Mouse (Mus musculus): ENCODE measurements around the gene Dusp28. TPM values are rescaled to one million over a fixed set of nuclear protein-coding genes. Genes with fewer than 3 reads are reported as not detected.

Gene Dusp28
- 4.1 and 4.3 TPM in 2 replicates for total RNA-seq (2017)

- ATAC-seq (ENCODE audit: extremely low read depth, insufficient number of reproducible peaks, low FRiP score, poor library complexity, severe bottlenecking) = peak; percentile 76
Measured at GRCm38 (mm10) chr1:92906779-92907631, at the start of gene Dusp28. Gene Dusp28, plus strand, starts transcription at chr1:92906981.

DNA sequence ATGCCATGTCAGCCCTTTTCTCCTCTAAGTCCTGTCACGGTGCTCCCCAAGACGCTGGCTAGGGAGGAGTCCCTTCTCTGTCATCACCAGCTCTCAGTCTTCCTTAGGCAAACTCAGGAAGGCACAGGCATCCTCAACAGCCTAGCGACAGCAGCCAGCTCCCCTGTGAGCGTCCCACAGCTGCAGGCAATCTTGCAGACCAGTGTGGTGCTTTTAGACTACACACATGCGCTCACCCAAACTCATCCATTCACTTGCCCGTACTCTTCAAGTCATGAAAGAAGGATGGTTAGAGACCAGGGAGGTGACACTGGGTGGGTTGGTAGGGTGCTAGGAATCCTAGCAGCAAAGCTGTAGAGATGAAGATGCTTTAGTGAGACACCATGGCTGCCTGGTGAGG lies 45.3 kb upstream of the Dusp28 start:
- ATAC-seq (ENCODE audit: extremely low read depth, insufficient number of reproducible peaks, low FRiP score, poor library complexity, severe bottlenecking) = no peak

DNA sequence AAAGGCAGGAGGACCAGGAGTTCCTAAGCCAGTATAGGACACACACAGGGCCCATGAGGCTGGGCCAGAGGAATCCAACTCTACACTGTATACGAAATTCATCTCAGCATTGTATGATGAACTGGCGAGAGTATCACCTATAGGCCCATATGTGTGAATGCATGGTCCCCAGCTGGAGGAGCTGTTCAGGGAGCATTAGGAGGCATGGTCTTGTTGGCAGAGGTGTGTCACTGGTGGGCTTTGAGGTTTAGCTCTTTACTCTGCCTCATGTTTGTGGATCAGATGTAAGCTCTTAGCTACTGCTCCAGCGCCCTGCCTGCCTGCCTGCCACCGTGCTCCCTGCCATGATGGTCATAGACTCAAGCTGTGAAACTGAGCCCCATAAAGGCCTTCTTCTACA lies 43.5 kb upstream of the Dusp28 start:
- ATAC-seq (ENCODE audit: extremely low read depth, insufficient number of reproducible peaks, low FRiP score, poor library complexity, severe bottlenecking) = no peak

- no peak for ATAC-seq (ENCODE audit: extremely low read depth, insufficient number of reproducible peaks, low FRiP score, poor library complexity, severe bottlenecking)
Measured at GRCm38 (mm10) chr1:92866170-92866569, 40.6 kb upstream of the Dusp28 start.

- ATAC-seq (ENCODE audit: extremely low read depth, insufficient number of reproducible peaks, low FRiP score, poor library complexity, severe bottlenecking) = no peak
Measured at GRCm38 (mm10) chr1:92869985-92870384, 36.8 kb upstream of the Dusp28 start.

- ATAC-seq (ENCODE audit: extremely low read depth, insufficient number of reproducible peaks, low FRiP score, poor library complexity, severe bottlenecking) = no peak
Measured at GRCm38 (mm10) chr1:92872666-92873065, 34.1 kb upstream of the Dusp28 start.

GRCm38 (mm10) chr1:92874011-92874410 lies 32.8 kb upstream of the Dusp28 start:
- no peak for ATAC-seq (ENCODE audit: extremely low read depth, insufficient number of reproducible peaks, low FRiP score, poor library complexity, severe bottlenecking)

DNA sequence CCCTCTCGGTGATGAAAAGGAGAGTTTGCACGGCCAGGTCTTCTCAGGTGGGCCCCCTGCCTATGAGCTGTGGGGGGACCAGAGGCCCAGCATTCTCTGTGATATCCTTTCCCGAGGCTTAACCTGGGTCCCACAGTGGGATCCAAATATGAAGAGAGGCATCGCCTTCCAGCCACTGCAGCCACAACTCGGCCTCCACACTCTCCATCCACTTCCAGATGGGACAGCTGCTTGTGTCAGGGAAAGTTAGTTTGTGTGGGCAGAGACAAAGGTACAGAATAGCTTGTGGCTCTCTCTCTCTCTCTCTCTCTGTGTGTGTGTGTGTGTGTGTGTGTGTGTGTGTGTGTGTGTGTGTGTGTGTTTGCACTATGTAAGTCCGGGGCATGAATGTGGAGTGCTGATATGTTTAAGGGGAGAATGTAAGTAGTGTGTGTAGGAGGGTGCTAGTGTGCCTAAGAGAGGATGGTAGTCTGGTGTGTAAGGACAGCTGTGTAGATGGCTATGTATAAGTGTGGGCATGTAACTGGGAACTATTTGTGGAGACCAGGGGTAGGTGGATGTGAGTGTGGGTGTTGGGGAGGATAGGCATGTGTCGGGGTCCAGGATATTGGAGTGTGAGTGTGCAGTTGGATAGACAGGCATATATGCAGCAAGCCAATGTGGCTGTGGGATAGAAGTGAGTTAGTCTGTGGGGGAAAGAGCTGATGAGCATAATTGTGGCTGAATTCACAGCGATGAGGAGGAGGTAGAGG lies 31.2 kb upstream of the Dusp28 start:
- no peak for ATAC-seq (ENCODE audit: extremely low read depth, insufficient number of reproducible peaks, low FRiP score, poor library complexity, severe bottlenecking)

DNA sequence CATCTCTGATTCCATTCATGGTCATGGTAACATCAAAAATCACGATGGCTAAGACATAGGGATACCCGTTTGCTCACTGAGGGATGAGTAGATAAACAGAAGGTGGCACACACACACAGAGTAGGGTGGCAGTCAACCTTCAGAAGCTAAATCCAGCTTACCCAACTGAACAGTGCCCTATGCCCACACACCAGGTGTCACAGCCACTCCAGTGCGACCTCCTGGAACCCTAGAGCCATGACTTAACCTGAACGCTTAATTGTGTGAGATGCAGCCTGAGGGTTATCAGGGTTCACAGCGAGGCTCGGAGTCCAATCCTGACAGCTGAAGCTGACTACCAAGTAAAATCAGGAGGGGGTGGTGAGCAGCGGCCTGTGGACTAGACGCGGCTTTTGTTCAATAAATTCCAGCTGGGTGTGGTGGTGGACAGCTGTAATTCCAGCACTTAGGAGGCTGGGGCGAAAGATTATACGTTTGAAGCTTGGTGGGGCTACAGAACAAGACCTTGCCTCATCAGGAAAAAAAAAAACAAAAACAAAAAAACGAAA lies 29.3 kb upstream of the Dusp28 start:
- ATAC-seq (ENCODE audit: extremely low read depth, insufficient number of reproducible peaks, low FRiP score, poor library complexity, severe bottlenecking) = no peak

GRCm38 (mm10) chr1:92878066-92878741 lies 28.6 kb upstream of the Dusp28 start:
- no peak for ATAC-seq (ENCODE audit: extremely low read depth, insufficient number of reproducible peaks, low FRiP score, poor library complexity, severe bottlenecking)

DNA sequence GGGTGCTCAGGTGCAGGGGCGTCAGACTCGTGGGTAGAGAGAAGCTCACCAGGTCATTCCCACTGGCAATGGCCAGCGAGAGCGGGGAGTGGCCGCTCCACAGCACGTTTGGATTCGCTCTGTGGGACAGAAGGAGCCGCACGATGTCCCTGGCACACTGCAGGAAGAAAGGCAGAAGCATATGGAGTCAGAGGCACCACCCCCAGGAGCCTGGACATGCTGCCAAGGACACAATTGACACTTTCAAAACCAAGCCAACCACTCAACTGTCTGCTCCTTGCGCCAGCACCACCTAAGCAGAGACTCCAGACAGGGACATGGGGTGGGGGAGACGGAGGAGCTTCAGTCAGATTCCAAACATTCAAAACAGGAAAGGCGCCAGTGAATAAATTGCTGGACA lies 27.5 kb upstream of the Dusp28 start:
- ATAC-seq (ENCODE audit: extremely low read depth, insufficient number of reproducible peaks, low FRiP score, poor library complexity, severe bottlenecking) = no peak

GRCm38 (mm10) chr1:92880101-92880500 lies 26.7 kb upstream of the Dusp28 start:
- ATAC-seq (ENCODE audit: extremely low read depth, insufficient number of reproducible peaks, low FRiP score, poor library complexity, severe bottlenecking) = no peak

- ATAC-seq (ENCODE audit: extremely low read depth, insufficient number of reproducible peaks, low FRiP score, poor library complexity, severe bottlenecking) = no peak
Measured at GRCm38 (mm10) chr1:92881982-92882381, 24.8 kb upstream of the Dusp28 start.

GRCm38 (mm10) chr1:92888901-92889655 lies 17.7 kb upstream of the Dusp28 start:
- no peak for ATAC-seq (ENCODE audit: extremely low read depth, insufficient number of reproducible peaks, low FRiP score, poor library complexity, severe bottlenecking)

GRCm38 (mm10) chr1:92892791-92893190 lies 14.0 kb upstream of the Dusp28 start:
- ATAC-seq (ENCODE audit: extremely low read depth, insufficient number of reproducible peaks, low FRiP score, poor library complexity, severe bottlenecking) = no peak

- ATAC-seq (ENCODE audit: extremely low read depth, insufficient number of reproducible peaks, low FRiP score, poor library complexity, severe bottlenecking) = no peak
Measured at GRCm38 (mm10) chr1:92893896-92894295, 12.9 kb upstream of the Dusp28 start.

GRCm38 (mm10) chr1:92895089-92895488 lies 11.7 kb upstream of the Dusp28 start:
- peak; percentile 89 for ATAC-seq (ENCODE audit: extremely low read depth, insufficient number of reproducible peaks, low FRiP score, poor library complexity, severe bottlenecking)

DNA sequence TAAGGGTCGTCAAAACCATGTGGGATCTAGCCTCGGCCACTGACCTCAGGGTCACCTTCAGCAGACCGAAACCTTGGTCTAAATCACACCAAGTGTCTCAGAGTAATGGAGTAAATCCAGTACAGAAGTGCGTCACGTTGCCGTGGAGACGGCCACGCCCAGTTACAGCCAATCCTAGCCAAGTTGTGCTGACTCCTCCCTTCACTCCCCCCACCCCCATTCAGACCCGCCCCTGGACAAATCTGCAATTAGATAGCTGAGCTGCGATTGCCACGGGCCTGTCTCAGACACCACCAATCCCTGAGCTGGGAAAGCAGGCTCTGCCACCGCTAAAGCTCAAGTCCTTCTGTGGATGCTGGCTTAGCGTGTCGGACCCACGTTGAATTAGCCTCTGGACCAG lies 4.0 kb upstream of the Dusp28 start, which contains the start of gene Ankmy1:
Gene Ankmy1 (minus strand): TSS at position 121 of the 400 bp plus-strand sequence.
- ATAC-seq (ENCODE audit: extremely low read depth, insufficient number of reproducible peaks, low FRiP score, poor library complexity, severe bottlenecking) = no peak

DNA sequence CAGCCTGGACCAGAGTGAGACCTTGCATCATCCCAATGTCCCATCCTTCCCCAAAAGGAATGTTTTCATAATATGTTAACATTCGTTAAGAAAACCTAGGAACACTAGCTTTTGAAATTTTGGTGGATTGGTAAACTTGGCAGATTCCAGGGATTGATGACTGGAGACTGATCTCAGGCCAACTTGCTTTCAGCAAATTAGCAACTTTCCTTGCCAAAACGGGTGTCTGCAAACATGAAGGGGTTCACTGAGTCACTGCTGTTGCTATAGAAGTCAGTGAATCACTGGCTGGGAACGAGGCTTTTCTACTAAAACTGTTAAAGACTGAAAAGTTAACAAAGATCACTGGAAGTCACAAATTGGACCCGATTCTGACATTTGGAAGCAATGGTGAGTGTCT lies 3.2 kb upstream of the Dusp28 start:
- no peak for ATAC-seq (ENCODE audit: extremely low read depth, insufficient number of reproducible peaks, low FRiP score, poor library complexity, severe bottlenecking)
